Mouse (Mus musculus): ENCODE measurements around the gene Usp46. TPM values are rescaled to one million over a fixed set of nuclear protein-coding genes. Genes with fewer than 3 reads are reported as not detected.
"Not testable (repeated sequence)": the region's sequence is repeated elsewhere in the genome, so short reads cannot be mapped to it uniquely, and the experiment has no call there.

The Usp46 gene
- total RNA-seq, 4 experiments from 2014 or later: 119 to 153 (median 135) TPM

- DNase-seq (ENCODE audit: low spot score in 2 of 2): not testable (repeated sequence)
Observed at GRCm38 (mm10) chr5:74070564-74070963, 2.3 kb upstream of the Usp46 start.

GRCm38 (mm10) chr5:74068714-74069321, 587 bp upstream of the Usp46 start:
- DNase-seq (ENCODE audit: low spot score in 2 of 2): peak; percentile 40 to 64

- no peak for DNase-seq (ENCODE audit: low spot score in 2 of 2)
Observed at GRCm38 (mm10) chr5:74067346-74067745, 885 bp downstream of the Usp46 start.

GRCm38 (mm10) chr5:74066416-74067115, 1.7 kb downstream of the Usp46 start:
- no peak for DNase-seq (ENCODE audit: low spot score in 2 of 2)

DNA sequence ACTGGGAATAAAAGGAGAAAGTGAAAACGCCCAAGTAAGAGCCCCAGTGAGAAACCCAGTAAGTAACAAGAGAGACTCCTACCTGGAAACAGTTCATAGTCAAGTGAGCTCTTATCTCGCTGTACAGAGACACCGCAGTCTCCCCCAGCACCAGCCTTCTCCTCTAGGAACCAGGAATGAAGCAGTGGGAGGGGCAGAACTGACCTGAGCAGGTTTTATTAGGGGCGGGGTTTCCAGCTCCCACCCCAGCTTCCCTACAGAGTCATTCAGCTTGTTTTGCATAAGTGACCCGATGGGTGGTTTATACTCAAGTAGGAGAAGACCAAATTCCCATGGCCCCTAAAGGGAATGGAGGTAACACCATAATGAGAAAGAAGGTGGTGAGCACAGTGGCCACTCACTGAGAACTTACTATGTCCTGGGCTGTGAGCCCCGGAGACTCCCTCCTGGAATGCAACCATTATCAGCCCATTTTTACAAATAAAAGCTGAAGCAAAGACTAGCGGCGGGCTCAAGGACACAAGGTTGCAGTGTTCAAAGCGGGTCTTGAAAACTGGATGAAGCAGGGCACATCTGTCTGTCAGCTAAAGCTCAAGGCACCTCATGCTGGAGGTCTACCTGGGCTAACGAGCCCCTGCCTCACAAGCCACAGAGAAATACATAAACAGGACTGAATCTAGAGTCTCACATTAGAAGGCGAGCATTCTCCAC, 2.5 kb downstream of the Usp46 start:
- DNase-seq (ENCODE audit: low spot score in 2 of 2): no peak

DNA sequence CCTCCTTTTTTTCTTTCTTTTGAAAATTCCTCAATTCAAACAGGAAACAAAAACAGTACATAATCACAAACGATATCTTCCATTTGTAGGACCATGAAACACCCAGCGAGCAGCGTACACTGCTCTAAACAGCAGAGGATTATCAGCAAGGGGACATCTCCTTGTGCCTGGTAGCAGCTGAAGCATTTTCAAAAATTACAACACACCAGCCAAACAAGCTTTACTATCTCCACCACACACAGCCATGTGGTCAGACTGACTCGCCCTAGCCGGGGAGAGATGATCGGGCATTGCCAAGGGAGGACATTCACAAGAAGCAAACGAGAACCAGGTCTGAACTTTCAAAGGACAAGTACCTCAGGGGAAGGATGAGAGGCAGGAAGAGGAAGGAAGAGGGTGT, 3.4 kb downstream of the Usp46 start:
- no peak for DNase-seq (ENCODE audit: low spot score in 2 of 2)

DNA sequence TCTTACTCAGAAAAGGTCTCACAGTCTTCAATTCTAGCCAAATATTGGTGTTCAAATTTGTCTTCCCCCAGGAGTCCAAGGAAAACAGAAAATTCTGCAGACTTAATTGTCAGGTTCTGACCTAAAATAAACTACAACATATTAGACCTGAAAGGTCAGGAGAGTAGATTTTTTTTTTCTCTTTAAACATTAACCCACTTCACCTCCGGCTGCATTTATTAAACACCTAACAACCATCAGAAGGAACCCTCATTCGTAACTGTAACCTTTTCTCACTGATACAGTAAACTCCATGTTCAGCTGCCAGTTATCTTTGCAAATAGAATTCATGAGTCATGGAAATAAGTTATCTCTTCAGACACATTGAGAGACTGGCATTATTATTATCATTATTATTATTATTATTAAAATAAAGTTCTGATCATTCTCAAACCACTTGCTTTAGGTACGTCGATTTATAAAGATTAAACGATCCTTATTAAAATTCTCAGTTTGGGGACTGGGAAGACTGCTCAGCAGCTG, 4.9 kb downstream of the Usp46 start:
- no peak for DNase-seq (ENCODE audit: low spot score in 2 of 2)

- DNase-seq (ENCODE audit: low spot score in 2 of 2): no peak
Observed at GRCm38 (mm10) chr5:74062266-74062665, 6.0 kb downstream of the Usp46 start.

DNA sequence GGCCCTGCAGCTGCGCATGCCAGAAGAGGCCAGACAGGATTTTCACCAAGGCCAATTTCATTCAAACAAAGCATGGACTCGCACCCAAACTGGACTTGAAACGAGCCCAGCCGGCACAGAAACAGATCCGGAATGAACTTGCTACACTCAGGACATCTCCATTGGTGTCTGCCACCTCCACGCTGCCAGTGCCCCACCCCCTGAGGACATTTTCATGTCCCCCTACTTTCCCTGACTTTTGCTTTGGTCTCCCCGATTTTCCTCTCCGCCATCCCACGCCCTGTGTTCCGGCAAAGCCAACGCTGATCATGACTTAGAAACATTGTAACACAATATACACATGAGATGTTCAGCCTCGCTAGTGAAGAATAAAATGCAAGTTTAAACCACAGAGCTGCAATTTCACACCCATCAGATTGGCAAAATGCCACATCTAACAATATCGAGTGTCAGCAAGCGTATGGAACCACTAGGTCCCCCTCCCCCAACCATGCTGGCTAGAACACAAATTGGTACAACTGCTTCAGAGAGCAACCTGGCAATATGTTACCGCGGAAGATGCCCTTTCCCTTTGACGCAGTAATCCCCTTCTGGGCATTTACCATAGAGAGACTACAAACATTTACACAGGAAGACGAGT, 6.7 kb downstream of the Usp46 start:
- peak in 1 of 2 experiments; percentile 27 for DNase-seq (ENCODE audit: low spot score in 2 of 2)

GRCm38 (mm10) chr5:74052171-74052909, 15.9 kb downstream of the Usp46 start:
- no peak for DNase-seq (ENCODE audit: low spot score in 2 of 2)

GRCm38 (mm10) chr5:74051394-74052170, 16.6 kb downstream of the Usp46 start:
- DNase-seq (ENCODE audit: low spot score in 2 of 2): no peak

GRCm38 (mm10) chr5:74050903-74051302, 17.3 kb downstream of the Usp46 start:
- no peak for DNase-seq (ENCODE audit: low spot score in 2 of 2)

DNA sequence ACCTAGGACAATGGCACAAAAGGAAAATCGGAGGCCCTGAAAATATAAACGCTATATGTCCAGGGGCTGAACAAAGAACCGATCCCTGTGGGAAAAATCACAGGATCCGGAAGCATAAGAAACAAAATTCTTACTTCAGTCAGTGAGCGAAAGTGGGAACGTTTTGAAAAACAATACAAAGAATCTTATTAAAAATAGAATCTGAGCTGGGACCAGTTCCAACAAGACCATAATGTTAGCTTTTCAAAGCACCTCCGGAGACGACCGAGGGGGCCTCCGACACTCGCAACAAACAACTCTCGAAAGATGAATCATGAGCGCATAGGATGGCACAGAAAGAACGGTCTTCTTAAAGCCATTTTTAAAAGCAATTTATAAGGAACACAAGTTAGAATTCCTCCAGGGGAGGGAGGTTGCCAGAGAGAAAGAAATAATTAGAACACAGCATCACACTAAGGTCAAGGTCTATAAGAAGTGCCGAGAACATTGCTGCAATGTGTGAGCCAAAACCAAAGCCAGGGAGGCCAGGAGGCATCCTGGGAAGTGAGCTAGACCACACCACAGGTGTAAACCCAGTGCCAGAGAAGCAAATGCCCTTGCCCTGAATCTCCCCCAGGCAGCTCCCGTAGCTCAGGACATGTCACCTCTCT, 19.3 kb downstream of the Usp46 start:
- no peak for DNase-seq (ENCODE audit: low spot score in 2 of 2)

DNA sequence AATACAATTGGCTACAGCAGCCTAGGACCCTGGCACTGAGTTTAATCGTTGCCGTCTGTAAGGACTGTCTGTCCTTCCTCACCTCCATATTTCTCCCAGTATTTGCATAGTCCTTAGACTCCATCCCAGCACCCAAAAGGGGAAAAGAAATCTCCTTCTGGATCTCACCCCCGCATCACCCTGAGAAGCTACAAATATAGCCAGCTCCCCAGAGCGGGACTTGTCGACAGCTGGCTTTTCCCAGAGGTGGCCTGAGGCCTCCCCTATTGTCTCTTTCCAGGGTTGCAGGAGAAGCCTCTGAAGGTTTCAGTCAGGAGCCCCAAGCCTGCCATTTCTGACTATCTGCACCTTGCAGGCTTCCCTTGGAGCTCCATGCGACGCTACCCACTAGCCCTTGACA, 23.6 kb downstream of the Usp46 start:
- no peak for DNase-seq (ENCODE audit: low spot score in 2 of 2)

DNA sequence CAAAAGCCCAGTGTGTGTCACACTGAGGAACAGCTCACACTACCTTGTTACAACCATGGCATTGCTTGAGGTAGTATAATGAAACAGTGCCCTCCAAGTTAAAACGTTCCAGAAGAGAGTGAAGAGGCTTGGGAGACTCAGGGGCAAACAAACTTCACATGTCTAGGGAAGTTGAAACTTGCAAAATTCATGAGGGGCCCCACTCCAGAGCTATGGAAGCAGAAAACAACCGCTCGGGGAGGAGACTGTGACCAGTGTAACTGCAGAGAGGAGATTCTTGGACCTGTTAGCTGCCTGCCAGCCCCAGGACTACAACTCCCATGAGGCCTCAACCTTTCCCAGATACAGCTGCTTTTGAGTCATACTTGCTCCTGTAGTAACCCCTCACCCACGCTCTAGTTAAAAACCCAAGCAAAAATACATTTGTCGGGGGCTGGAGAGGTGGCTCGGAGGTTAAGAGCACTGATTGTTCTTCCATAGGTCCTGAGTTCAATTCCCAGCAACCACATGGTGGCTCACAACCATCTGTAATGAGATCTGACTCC, 25.4 kb downstream of the Usp46 start:
- DNase-seq (ENCODE audit: low spot score in 2 of 2): no peak

- DNase-seq (ENCODE audit: low spot score in 2 of 2): no peak
Observed at GRCm38 (mm10) chr5:74040541-74040940, 27.7 kb downstream of the Usp46 start.

- no peak for DNase-seq (ENCODE audit: low spot score in 2 of 2)
Observed at GRCm38 (mm10) chr5:74035454-74035853, 32.8 kb downstream of the Usp46 start.

DNA sequence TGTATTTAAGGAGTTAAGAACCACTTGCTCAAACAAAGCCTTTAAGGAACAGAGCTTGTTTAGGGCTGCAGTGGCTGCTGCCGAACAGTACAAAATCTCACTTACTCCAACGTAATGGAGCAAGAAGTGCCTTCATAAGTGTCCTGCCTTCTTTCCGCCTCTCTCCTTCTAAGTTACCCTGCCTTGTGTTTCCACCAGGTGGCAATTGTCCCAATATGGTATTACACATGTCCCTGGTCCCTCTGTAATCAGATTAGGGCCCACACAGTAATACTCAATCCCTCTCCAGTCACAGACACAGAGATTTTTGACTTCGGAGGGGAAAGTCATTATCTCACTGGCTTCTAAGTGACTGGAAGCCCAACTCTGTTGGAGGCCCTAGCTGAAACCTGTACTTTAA, 34.1 kb downstream of the Usp46 start:
- DNase-seq (ENCODE audit: low spot score in 2 of 2): no peak

- no peak for DNase-seq (ENCODE audit: low spot score in 2 of 2)
Observed at GRCm38 (mm10) chr5:74029787-74030186, 38.4 kb downstream of the Usp46 start.
